Mouse (Mus musculus): ENCODE data around the gene Rpl29. TPM values are rescaled to one million over a fixed set of nuclear protein-coding genes. Genes with fewer than 3 reads are reported as not detected.

Gene Rpl29
- total RNA-seq, 2 experiments from 2014 or later: 296 to 309 TPM

DNA sequence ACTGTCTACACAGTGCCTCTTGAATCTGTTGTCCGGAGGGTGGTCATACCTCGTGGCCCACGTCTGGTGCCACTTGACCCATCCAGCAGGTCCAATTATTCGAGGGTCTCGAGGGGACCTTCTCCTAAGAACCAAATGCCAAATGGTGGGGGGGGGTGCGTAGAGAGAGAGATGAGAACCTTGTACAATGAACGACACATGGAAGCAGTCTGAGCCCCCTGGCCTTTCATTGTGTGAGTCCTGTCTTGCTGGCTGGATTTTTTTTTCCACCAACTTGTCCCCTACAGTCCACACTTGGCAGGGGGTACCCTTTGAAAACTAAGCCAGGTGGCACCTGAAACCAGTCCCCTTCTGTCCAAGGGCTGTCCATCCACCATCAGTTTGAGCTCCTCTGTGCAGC is 38.5 kb downstream of the Rpl29 start:
- DNase-seq (ENCODE audit: low spot score): no peak
- intact Hi-C loops (cut with DNase I): no loop called here

DNA sequence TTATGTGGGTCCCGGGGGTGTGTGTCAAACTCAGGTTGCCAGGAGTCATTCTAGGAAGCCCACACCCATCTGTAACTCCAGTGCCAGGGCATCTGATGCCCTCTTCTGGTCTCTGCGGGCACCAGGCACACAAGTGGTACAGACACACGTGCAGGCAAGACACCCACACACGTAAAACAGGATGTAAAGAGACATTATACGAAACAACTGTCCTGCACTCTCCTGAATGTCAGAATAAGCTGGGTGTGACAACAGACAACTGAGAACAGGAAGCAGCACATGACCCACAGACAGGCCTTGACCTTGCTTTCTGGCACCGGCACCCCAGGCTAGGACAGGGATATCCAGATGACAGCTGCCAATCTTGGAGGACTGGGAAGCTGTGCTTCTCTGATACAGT is 40.1 kb downstream of the Rpl29 start:
- intact Hi-C loops (cut with DNase I): no loop called here
- no peak for DNase-seq (ENCODE audit: low spot score)

DNA sequence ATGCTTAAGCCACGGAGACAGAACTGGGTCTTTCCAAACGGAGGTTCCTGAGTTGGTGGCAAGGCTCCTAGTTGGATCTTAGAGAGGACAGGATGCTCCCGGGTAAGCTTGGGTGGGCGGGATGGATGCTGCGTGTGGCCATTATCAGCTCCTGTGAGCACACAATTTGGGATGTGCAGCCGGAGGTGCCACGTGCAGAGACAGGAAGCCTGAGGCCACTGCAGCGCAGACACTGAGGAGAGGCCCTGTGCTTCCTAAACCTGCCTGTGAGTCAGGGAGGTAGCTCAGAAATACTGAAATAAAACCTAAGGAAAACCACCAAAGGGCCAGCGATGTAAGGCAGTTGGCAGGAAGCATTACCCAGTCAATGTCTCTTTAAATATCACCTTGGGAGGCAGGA is 40.5 kb downstream of the Rpl29 start:
- no peak for DNase-seq (ENCODE audit: low spot score)
- intact Hi-C loops (cut with DNase I): no loop called here

DNA sequence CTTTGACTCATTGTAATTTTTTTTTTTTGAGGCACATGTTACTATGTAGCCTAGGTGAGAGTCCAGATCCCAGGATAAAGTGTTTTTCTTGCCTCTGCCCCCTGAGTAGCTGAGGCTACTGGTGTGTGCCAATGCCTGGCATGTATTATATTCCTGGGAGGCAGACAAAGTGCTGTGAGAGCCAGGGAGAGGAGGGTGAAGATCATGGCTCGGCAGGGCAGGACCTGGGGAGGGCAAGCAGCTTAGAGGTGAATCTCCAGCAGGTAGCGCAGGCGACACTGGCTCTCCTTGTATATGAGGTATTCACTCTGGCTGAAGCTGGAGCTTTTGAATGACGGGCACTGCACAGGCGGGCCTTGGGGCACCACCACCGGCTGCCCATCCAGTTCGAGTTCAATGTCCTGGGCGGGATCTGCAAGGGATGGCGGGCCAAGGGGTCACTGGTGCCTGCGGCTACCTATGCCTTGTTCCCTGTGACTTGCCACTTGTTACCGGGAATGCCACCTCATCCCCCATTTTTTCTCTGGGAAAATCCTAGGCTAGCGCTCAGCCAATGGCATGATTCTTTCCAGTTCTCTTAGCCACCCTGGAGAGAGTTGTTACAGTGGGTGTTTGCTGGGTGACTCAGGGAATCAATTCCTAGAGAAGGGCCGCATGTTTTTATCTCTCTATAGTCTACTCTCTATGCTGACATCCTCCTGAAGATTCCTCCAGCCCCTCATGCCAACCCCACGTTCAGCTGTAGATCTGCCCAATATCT is 41.9 kb downstream of the Rpl29 start:
- intact Hi-C loops (cut with DNase I): no loop called here
- no peak for DNase-seq (ENCODE audit: low spot score)

DNA sequence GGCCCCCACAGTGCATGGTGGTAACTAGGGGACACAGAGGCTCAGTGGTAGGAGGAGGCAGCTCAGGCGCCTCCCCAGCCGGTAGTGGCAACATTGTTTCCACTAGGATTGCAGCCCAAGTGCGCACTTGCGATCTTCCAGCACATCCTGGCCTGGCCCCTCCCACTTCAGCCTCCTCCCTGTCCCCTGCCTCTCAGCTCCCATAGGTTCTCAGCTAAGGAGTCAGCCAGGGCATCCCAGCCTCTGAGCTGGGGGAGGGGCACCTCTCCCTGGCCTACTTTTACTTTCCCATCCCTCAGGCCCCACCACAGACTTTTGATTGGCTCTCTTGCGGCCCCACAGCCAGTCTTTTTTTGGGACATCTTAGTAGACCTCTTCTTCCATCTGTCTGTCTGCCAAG is 42.6 kb downstream of the Rpl29 start:
- intact Hi-C loops (cut with DNase I): loop anchor here (2.0 kb wide), 1 partner anchor 13 kb away; no protein-coding TSS in a partner anchor
- peak; percentile 72 for DNase-seq (ENCODE audit: low spot score)

DNA sequence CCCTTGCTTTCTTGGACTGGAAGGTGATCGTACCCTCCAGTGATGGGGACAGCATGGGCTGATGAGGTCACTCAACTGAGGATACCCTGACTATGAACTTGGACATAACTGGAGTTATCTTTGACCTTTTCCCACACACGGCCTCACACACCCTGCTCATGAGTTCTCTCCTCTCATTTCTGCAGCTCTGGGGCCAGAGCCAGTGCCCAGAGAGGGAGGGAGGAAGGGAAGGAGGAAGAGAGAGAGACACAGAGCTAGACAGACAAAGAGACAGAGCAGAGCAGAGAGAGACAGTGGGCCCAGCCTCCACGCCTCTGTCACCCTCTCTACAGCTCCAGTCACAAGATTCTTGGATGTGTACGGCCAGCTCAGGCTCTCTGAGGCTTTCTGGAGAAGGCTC is 43.1 kb downstream of the Rpl29 start:
- intact Hi-C loops (cut with DNase I): loop anchor here (2.0 kb wide), 1 partner anchor 14 kb away; no protein-coding TSS in a partner anchor
- DNase-seq (ENCODE audit: low spot score): no peak

DNA sequence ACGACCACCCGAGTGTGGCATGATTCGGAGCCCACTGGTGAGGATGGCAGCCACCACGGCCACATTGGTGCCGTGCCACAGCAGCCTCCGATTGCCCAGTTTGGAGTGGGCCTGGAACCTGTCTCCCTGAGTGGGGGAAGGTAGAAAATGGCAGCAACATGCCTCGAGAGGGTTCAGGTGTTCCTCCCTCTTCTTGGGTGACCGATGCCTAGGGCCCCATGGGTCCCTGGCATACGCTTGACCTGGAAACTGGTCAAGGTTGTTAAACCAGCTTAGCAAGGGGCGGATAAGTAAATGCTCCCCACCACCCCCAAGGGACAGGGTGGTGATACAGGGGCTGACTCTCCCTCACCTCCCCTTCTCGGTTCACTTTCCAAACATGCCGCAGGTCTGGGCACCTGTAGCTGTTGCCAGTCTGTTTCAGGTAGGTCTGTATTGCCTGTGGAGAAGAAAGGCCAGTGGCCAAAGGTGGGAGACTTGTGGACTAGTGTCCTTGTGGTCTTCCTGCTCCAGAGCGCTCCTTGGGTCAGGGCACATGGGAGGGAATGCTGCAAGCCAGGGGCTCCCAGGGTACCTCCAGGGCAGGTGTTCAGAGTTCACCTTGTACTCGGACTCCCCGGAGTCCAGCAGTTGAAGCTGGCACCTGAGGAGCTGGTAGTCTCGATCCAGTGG is 44.0 kb downstream of the Rpl29 start:
- intact Hi-C loops (cut with DNase I): loop anchor here (2.0 kb wide), 1 partner anchor 14 kb away; no protein-coding TSS in a partner anchor
- DNase-seq (ENCODE audit: low spot score): peak; percentile 1

DNA sequence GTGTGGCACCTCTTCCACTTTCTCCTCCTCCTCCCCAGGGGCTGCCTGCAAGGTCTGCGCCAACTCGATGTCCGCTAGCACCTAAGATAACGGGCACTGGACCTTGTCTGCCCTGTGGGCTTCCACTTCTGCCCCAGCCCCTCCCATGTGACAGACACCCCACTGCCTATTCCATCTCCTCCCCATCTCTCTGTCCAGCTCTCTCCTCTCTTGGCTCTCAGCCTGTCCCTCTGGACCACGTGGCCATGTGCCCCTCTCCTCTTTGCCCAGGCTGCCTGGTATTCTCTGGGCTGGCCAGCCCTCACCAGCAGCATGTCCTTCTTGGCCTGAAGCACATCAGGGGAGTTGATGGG is 44.5 kb downstream of the Rpl29 start:
- intact Hi-C loops (cut with DNase I): loop anchor here (2.0 kb wide), 2 partner anchors 15 to 187 kb away; no protein-coding TSS in a partner anchor
- DNase-seq (ENCODE audit: low spot score): no peak

DNA sequence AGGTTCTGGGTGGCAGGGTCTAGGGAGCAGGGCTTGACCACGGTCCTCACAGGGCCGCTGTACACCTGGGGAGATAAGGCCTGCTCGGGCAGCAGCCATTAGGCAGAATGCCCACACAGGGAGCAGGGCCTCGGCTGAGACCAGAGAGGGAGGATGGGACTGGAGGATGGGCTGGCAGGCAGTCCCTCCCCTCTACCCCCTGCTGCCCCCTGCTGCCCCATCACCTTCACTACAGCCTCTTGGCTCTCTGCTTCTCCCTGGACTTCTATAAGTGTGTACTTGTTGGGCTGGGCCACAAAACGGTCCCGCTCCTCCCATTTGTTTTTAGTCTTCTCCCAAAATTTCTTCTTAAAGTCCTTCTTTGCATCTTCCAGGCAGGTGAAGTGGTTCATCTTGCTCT is 45.2 kb downstream of the Rpl29 start:
- DNase-seq (ENCODE audit: low spot score): peak; percentile 44
- intact Hi-C loops (cut with DNase I): loop anchor here (2.0 kb wide), 1 partner anchor 188 kb away; no protein-coding TSS in a partner anchor

DNA sequence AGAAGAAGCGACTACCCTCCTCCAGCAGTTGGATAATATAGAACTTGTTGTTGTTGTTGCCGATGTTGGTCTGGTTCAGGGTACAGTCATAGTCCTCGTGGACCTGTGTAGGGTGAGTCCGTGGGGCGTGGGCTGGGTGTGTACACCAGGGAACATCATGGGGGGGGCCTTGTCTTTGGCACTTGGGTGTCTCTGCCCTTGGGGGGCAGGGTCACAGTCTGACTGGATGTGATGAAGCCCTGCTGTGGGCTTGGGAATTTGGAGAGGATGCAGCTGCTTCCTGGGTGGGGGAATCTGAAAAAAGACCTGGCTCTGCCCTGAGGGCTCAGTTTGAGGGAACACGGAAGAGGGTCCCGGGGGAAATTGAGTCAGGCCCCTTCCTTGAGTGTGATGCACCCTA is 45.8 kb downstream of the Rpl29 start:
- intact Hi-C loops (cut with DNase I): loop anchor here (1.0 to 5.0 kb wide), 4 partner anchors 27 to 188 kb away; partner anchors contain the start of gene Dusp7
- DNase-seq (ENCODE audit: low spot score): peak; percentile 21

DNA sequence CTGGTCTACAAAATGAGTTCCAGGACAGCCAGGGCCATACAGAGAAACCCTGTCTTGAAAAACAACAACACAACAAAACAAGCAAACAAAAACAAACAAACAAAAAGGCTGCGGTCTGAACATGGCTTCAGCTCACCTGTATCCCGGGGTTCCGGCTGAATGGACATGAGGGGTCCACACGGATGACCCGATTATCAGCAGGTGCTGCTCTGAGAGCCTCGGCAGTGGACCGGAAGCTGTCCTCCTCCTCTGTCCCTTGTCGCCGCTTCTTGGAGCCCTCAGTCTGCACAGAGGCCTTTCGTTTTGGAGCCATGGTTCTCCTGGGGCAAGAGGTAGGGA is 46.4 kb downstream of the Rpl29 start, which contains the start of gene Rrp9:
Rrp9 (plus strand) TSS at position 301 of the 339 bp plus-strand sequence.
- intact Hi-C loops (cut with DNase I): loop anchor here (1.0 to 5.0 kb wide), 5 partner anchors 27 to 189 kb away; partner anchors contain the start of genes Dusp7 and Rpl29
- peak; percentile 1 for DNase-seq (ENCODE audit: low spot score)

DNA sequence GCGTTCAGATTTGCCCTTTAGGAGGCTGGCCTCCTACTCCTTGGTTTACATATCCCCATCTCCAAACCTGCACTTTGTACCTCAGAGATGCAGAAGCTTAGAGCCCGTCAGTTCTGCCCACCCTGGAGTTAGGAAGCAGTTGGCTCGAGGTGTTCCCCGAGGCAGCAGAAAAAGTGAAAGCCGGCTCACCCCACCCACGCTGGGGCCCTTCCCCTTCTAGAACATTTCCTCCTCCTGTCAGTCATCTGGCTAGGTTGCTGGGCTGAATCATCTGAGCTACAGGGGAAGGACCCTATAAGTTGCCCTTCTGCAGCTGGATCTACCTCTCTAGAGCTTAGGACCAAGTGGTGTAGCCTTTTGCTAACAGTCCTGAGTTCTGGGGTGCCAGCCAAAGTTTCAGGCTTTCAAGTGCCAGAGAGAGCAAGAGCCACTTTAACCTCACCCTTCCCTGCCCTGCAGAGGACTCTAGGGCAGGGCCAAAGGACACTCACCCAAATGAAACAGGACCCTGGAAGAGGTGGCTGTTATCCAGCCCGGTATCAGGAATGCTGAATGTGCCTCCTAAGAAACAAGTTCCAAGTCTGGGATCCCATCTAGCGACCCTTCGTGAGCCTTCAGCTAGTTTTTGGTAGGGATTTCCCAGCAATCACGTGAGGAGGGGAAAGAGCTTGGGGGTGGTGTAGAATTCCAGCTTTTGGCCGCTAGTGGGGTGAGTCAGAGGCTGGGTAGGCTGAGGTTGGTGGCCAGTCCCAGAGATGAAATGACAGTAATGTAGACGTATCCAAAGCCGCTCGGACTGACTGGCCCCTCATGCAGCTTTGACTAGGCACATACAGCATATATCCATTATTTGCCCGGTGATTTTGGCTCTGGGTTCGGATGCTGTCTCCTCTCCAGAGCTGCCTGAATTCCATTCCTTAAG is 47.0 kb downstream of the Rpl29 start:
- intact Hi-C loops (cut with DNase I): loop anchor here (2.0 to 5.0 kb wide), 3 partner anchors 47 to 169 kb away; partner anchors contain the start of genes Dusp7 and Rpl29
- peak; percentile 66 for DNase-seq (ENCODE audit: low spot score)

DNA sequence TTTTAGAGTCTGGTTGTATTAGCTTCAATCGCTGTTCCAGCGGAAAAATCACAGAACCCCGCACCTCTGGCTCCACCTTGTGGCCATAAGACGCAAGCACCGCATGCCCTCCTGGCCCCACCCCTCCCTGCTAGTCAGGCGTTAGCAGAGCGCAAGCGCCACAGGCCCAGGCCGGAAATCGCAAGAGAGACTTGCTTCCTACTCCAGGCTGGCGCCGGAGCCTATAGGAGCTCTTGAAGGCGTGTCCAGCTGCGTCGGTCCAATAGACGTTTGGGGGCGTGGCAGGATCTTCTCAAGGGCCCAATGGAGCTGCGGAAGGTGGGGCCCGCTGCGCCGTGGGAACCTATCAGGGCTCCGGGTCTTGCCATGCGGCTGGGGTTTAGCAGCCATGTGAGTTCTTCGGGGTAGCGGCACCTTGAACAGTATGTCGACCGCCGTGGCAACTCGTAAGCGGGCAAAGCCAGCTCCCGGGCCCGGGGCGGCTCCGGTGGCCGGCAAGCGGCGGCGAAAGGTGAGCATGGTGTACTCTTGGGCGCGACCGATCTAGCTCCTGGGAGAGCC is 47.8 kb downstream of the Rpl29 start, which contains the start of gene Parp3:
Parp3 (minus strand) TSS at position 26 of the 561 bp plus-strand sequence.
- DNase-seq (ENCODE audit: low spot score): peak; percentile 100
- intact Hi-C loops (cut with DNase I): loop anchor here (2.0 to 5.0 kb wide), 3 partner anchors 48 to 170 kb away; partner anchors contain the start of genes Dusp7 and Rpl29

DNA sequence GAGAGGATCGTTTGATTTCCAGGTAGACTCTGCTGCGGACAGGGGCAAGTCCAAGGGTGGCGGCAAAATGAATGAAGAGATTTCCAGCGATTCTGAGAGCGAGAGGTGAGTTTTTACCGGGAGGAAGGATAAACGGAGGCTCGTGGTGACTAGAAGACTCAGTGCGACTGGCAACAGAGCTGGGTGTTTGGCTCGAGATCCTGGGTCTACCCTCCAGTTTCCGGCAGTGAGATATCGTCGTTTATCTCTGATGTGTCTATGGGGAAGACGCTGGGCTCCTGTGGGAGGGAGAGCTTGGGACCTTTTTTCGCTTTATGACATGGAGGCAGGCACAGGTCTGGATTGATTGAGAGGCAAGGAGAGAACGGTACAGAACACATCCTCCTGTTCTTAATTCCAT is 48.4 kb downstream of the Rpl29 start:
- intact Hi-C loops (cut with DNase I): loop anchor here (2.0 to 5.0 kb wide), 3 partner anchors 49 to 170 kb away; partner anchors contain the start of genes Dusp7 and Rpl29
- DNase-seq (ENCODE audit: low spot score): no peak

DNA sequence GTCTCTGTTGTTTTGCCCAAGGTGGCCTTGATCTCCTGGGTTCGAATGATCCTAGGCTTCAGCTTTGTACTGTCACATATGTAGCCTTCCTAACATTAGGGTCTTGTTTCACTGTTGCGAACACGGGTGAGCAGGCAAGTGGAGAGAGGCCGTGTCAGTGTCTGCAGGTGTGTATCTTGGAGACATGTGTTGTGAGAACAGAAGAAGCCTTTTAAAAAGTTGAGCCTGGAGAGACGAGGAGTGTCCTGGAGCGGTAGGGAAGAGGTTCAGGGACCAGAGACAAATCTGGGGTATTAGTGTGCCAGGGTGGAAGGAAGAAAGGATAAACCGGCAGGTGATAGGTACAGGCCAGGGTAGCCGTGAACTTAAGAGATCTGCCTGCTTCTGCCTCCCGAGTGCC is 48.8 kb downstream of the Rpl29 start:
- intact Hi-C loops (cut with DNase I): loop anchor here (5.0 kb wide), 2 partner anchors 111 to 171 kb away; partner anchors contain the start of gene Dusp7
- no peak for DNase-seq (ENCODE audit: low spot score)

DNA sequence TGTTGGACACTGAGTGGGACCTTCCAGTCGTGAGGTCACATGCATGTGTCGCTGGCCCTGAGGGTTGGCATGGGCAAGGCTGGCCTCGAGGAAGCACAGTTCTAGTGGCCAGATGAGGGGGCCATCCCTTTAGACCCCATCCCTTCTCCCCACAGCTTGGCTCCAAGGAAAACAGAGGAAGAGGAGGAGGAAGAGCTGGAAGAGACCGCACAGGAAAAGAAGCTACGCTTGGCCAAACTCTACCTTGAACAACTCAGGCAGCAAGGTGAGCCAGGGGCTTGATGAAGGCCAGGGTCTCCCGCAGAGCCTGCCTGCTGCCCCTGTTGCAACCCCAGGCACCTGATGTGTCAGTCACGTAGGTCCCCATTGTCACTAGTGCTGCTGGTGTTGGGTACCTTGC is 51.3 kb downstream of the Rpl29 start:
- no peak for DNase-seq (ENCODE audit: low spot score)
- intact Hi-C loops (cut with DNase I): no loop called here

DNA sequence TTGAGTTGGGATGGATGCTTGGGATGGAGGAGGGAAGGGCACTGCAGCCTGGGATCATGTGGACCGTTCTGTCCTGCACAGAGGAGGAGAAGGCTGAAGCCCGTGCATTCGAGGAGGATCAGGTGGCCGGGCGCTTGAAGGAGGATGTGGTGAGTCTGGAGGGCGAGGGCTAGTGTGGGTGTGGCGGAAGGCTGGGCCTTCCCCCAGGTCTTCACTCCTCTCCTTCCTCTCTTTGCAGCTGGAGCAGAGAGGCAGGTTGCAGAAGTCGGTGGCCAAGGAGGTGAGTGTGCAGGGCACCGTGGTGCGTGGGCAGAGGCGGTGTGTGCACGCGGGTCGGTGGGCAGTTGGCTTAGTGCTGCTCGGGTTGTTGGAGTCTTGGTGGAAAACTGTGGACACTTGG is 51.8 kb downstream of the Rpl29 start:
- intact Hi-C loops (cut with DNase I): no loop called here
- DNase-seq (ENCODE audit: low spot score): no peak
